Mouse (Mus musculus) MEL (cell line): ENCODE data around the gene Zranb3.
"Not testable (repeated sequence)": the region's sequence is repeated elsewhere in the genome, so short reads cannot be mapped to it uniquely, and the experiment has no call there.

Experiments
- CTCF ChIP-seq, 3 experiments: IDR thresholded peaks in 2 of 3; conservative IDR thresholded peaks in 1 of 3; 2 replicates each; pipeline ENCODE4 v1.5.1; 2011 to 2012; ENCODE audit warnings: low read length in 3 of 3, low read depth in 2 of 3, mild to moderate bottlenecking in 2 of 3, improper control_type of control experiment in 1 of 3, inconsistent platforms in 1 of 3, mixed read lengths in 1 of 3, moderate library complexity in 1 of 3; ENCODE audit not compliant: control insufficient read depth in 1 of 3, insufficient read depth in 1 of 3, poor library complexity in 1 of 3, severe bottlenecking in 1 of 3
- HCFC1 ChIP-seq: IDR thresholded peaks from 2 replicates; pipeline ENCODE4 v1.6.1; 2012; ENCODE audit warnings: low read depth, mild to moderate bottlenecking, inconsistent platforms, low read length, improper control_type of control experiment, moderate library complexity
- JUND ChIP-seq: IDR thresholded peaks from 2 replicates; pipeline ENCODE4 v1.6.1; 2011; ENCODE audit warnings: low read depth, mild to moderate bottlenecking, improper control_type of control experiment, low read length
- KAT2A ChIP-seq: conservative IDR thresholded peaks from 2 replicates; pipeline ENCODE4 v1.6.1; 2012; ENCODE audit warnings: low read depth, low read length, improper control_type of control experiment, inconsistent platforms
- MYC ChIP-seq: IDR thresholded peaks from 2 replicates; pipeline ENCODE4 v1.6.1; 2011; ENCODE audit warnings: low read depth, mild to moderate bottlenecking, low read length, improper control_type of control experiment, moderate library complexity
- POLR2A ChIP-seq, 2 experiments: IDR thresholded peaks; 2 replicates each; pipeline ENCODE4 v1.6.1; 2011 to 2012; ENCODE audit warnings: low read length in 2 of 2, mild to moderate bottlenecking in 2 of 2, control low read depth in 1 of 2, improper control_type of control experiment in 1 of 2, low read depth in 1 of 2, moderate library complexity in 1 of 2; ENCODE audit not compliant: control insufficient read depth in 1 of 2, insufficient read depth in 1 of 2, poor library complexity in 1 of 2

DNA sequence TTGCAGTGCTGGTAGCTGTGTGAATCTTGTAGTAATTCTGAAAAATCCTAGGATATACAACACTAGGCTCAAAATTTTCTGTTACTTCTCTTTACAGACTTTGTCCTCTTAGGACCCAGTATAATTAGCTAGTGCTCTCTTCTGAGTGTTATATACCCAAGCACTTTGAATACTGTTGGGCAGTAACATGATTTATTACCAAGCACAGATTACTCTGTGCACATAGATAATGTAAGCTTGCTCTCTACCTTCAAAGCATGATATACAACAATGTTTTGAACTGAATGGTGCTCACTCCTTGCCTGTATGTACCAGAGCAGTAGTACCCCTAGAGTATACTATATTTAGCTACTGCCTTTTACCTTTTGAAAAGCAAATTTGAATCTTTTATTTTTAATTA is 33.4 kb upstream of the Zranb3 start:
- not testable (repeated sequence) for TF ChIP-seq JUND; MYC; KAT2A; POLR2A (IDR thresholded peaks at IDR 0.05; ENCODE audit: control insufficient read depth in 1 of 2, insufficient read depth in 1 of 2, low read depth in 1 of 2, low read length in 2 of 2, poor library complexity in 1 of 2); HCFC1; CTCF (IDR thresholded peaks at IDR 0.05 in 2 of 3, conservative IDR thresholded peaks at IDR 0.05 in 1 of 3; ENCODE audit: control insufficient read depth in 1 of 3, insufficient read depth in 1 of 3, low read depth in 2 of 3, low read length in 3 of 3, poor library complexity in 1 of 3, severe bottlenecking in 1 of 3)
